10 mouse cellular contexts compared by ENCODE assay signal in the genomic region with DNA sequence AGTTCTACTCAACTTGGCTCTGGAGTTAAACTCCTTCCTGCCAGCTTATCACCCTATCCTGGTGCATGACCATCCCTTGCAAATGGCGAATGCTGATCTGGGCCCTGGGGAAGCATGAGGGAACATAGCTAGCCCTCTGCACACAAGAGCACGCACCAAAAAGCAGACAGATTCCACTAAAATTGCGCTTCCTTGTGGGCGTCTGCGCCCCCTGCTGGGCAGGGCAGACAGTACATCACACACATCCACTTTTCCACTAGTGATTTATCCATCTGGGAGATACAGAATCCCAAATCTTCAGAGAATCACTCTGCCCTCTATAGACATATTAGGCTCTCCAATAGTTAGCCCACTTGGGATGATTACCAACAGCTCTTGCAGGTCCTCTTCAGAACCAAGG. TPM values are rescaled to one million over a fixed set of nuclear protein-coding genes. Genes with fewer than 3 reads are reported as not detected.
DNase-seq lines count a peak whose midpoint lies in the region; ATAC-seq and TF ChIP-seq lines count a peak whose summit lies in the region.
"Had no signal": no experiment of that assay in that cellular context is flagged by ENCODE, and none has a peak within 500 bp of the region (broad histone marks: within the 10 kb centered on the region; RNA-seq: fewer than 3 reads in every experiment).

No protein-coding gene starts in this region.

- no peak overlapping the region for H3K4me2 ChIP-seq in liver, embryonic 11.5 days
- no peak overlapping the region for H3K4me2 ChIP-seq in midbrain, embryonic 14.5 days (ENCODE audit: low read length)
- H3K4me2 ChIP-seq in midbrain, embryonic 15.5 days, result no peak overlapping the region
- H3K4me2 ChIP-seq: neural tube, embryonic 13.5 days had no signal

- WGBS in liver, adult 2 months, result 24% methylated on average over 5 of the region's 5 CpGs
- 25% methylated on average over 5 of the region's 5 CpGs for WGBS in liver, embryonic 11.5 days
- WGBS in olfactory bulb, adult 2 months, result 37% methylated on average over 5 of the region's 5 CpGs
- WGBS in midbrain, embryonic 14.5 days, result 45% methylated on average over 5 of the region's 5 CpGs
- WGBS in midbrain, embryonic 15.5 days, result 28% methylated on average over 5 of the region's 5 CpGs

- H3K79me2 ChIP-seq in liver, adult 2 months (ENCODE audit: control insufficient read depth, insufficient read depth, low read length), result no peaks in the 10 kb centered on the region

- TF ChIP-seq POLR2A in liver, adult 2 months (IDR thresholded peaks at IDR 0.05; ENCODE audit: extremely low read depth, insufficient read depth, low read length), result no peak
- no peak for TF ChIP-seq POLR2A in olfactory bulb, adult 2 months (IDR thresholded peaks at IDR 0.05; ENCODE audit: insufficient read depth, low read depth, low read length)

- no peak overlapping the region for H3K27ac ChIP-seq in liver, adult 2 months (replicated peaks; ENCODE audit: insufficient read depth, low read depth, low read length)
- no peak overlapping the region for H3K27ac ChIP-seq in liver, embryonic 11.5 days (ENCODE audit: low read depth, low read length)
- no peak overlapping the region for H3K27ac ChIP-seq in olfactory bulb, adult 2 months (ENCODE audit: insufficient read depth, low read depth, low read length)
- no peak overlapping the region for H3K27ac ChIP-seq in midbrain, embryonic 14.5 days (replicated peaks; ENCODE audit: low read depth, low read length)
- H3K27ac ChIP-seq in midbrain, embryonic 15.5 days, result no peak overlapping the region
- H3K27ac ChIP-seq: neural tube, embryonic 13.5 days had no signal

- H3K9ac ChIP-seq in liver, adult 2 months (ENCODE audit: low read depth, low read length), result no peak overlapping the region
- H3K9ac ChIP-seq in liver, embryonic 11.5 days (ENCODE audit: low read depth, low read length), result no peak overlapping the region
- no peak overlapping the region for H3K9ac ChIP-seq in midbrain, embryonic 14.5 days (replicated peaks; ENCODE audit: low read length)
- no peak overlapping the region for H3K9ac ChIP-seq in midbrain, embryonic 15.5 days
- H3K9ac ChIP-seq: neural tube, embryonic 13.5 days had no signal

- peak; percentile 95 for TF ChIP-seq CTCF in liver, adult 2 months (IDR thresholded peaks at IDR 0.05; ENCODE audit: low read depth, low read length)
- peak; percentile 87 for TF ChIP-seq CTCF in G1E (IDR thresholded peaks at IDR 0.05; ENCODE audit: low read depth, low read length)
- peak; percentile 44; the same call in 1 of the 2 replicates for TF ChIP-seq CTCF in olfactory bulb, adult 2 months (IDR thresholded peaks at IDR 0.05; ENCODE audit: insufficient read depth, low read depth, low read length)

- H3K4me1 ChIP-seq in liver, adult 2 months (ENCODE audit: control insufficient read depth, insufficient read depth, low read length), result no peaks in the 10 kb centered on the region
- H3K4me1 ChIP-seq in liver, embryonic 11.5 days (replicated peaks; ENCODE audit: control insufficient read depth, insufficient read depth, low read length), result no peaks in the 10 kb centered on the region
- H3K4me1 ChIP-seq in G1E (ENCODE audit: insufficient read depth, low read depth, low read length), result peaks cover 2% of the 10 kb centered on the region; the same call in 1 of the 2 replicates
- no peaks in the 10 kb centered on the region for H3K4me1 ChIP-seq in olfactory bulb, adult 2 months (ENCODE audit: control insufficient read depth, insufficient read depth, low read length)
- no peaks in the 10 kb centered on the region for H3K4me1 ChIP-seq in midbrain, embryonic 14.5 days (ENCODE audit: control insufficient read depth, insufficient read depth, low read length)
- no peaks in the 10 kb centered on the region for H3K4me1 ChIP-seq in midbrain, embryonic 15.5 days
- H3K4me1 ChIP-seq: neural tube, embryonic 13.5 days had no signal

- peak; percentile 20 for DNase-seq in liver, adult 2 months (ENCODE audit: extremely low read depth, low read depth, low spot score)
- no peak for DNase-seq in liver, embryonic 11.5 days (ENCODE audit: low spot score)
- DNase-seq in G1E (ENCODE audit: low spot score), result peak; percentile 6
- DNase-seq in c-Kit-positive CD71-positive TER-119-negative erythroid progenitor cells, embryonic 14.5 days (ENCODE audit: low read depth), result peak; percentile 1
- DNase-seq in midbrain, embryonic 14.5 days, result no peak
- no peak for DNase-seq in embryo, embryonic 10.5 days (ENCODE audit: low spot score)

- no peaks in the 10 kb centered on the region for H3K9me3 ChIP-seq in liver, embryonic 11.5 days (ENCODE audit: control insufficient read depth, low read length)
- no peaks in the 10 kb centered on the region for H3K9me3 ChIP-seq in G1E (replicated peaks)
- peaks cover 31% of the 10 kb centered on the region for H3K9me3 ChIP-seq in midbrain, embryonic 14.5 days (ENCODE audit: control insufficient read depth, low read length)
- H3K9me3 ChIP-seq in midbrain, embryonic 15.5 days, result peaks cover 13% of the 10 kb centered on the region; the same call in 1 of the 2 replicates

- ATAC-seq in liver, embryonic 11.5 days (replicated peaks; ENCODE audit: low FRiP score), result no peak
- peak; percentile 41; the same call in 1 of the 2 replicates for ATAC-seq in G1E (ENCODE audit: extremely low read depth, insufficient number of reproducible peaks, low FRiP score, poor library complexity, severe bottlenecking)
- ATAC-seq in midbrain, embryonic 14.5 days (ENCODE audit: low FRiP score, low TSS enrichment), result no peak
- ATAC-seq in midbrain, embryonic 15.5 days (replicated peaks), result no peak

- H3K27me3 ChIP-seq in liver, adult 2 months (ENCODE audit: control insufficient read depth, insufficient read depth, low read length), result no peaks in the 10 kb centered on the region
- no peaks in the 10 kb centered on the region for H3K27me3 ChIP-seq in liver, embryonic 11.5 days (replicated peaks; ENCODE audit: control insufficient read depth, insufficient read depth, low read length)
- H3K27me3 ChIP-seq in G1E (ENCODE audit: insufficient read depth, low read length), result 0 out of 2 replicates have a peak, but pooled peaks cover 3% of the 10 kb centered on the region
- no peaks in the 10 kb centered on the region for H3K27me3 ChIP-seq in midbrain, embryonic 14.5 days (ENCODE audit: control insufficient read depth, insufficient read depth, low read length)
- H3K27me3 ChIP-seq in midbrain, embryonic 15.5 days (replicated peaks), result no peaks in the 10 kb centered on the region
- H3K27me3 ChIP-seq: neural tube, embryonic 13.5 days had no signal

- H3K4me3 ChIP-seq in liver, adult 2 months (ENCODE audit: insufficient read depth, low read depth, low read length), result no peak overlapping the region
- no peak overlapping the region for H3K4me3 ChIP-seq in liver, embryonic 11.5 days (ENCODE audit: low read depth, low read length)
- no peak overlapping the region for H3K4me3 ChIP-seq in G1E (ENCODE audit: low read depth, low read length)
- H3K4me3 ChIP-seq in olfactory bulb, adult 2 months (ENCODE audit: insufficient read depth, low read depth, low read length), result no peak overlapping the region
- no peak overlapping the region for H3K4me3 ChIP-seq in midbrain, embryonic 14.5 days (replicated peaks; ENCODE audit: low read depth, low read length)
- no peak overlapping the region for H3K4me3 ChIP-seq in midbrain, embryonic 15.5 days
- H3K4me3 ChIP-seq: erythroblast, embryonic 14.5 days; neural tube, embryonic 13.5 days had no signal

- H3K36me3 ChIP-seq in liver, adult 2 months (ENCODE audit: control insufficient read depth, insufficient read depth, low read length), result no peaks in the 10 kb centered on the region
- H3K36me3 ChIP-seq in liver, embryonic 11.5 days (ENCODE audit: control insufficient read depth, insufficient read depth, low read length), result no peaks in the 10 kb centered on the region
- no peaks in the 10 kb centered on the region for H3K36me3 ChIP-seq in G1E (replicated peaks)
- no peaks in the 10 kb centered on the region for H3K36me3 ChIP-seq in midbrain, embryonic 14.5 days (ENCODE audit: control insufficient read depth, insufficient read depth, low read length)
- H3K36me3 ChIP-seq in midbrain, embryonic 15.5 days (replicated peaks), result no peaks in the 10 kb centered on the region
- H3K36me3 ChIP-seq: neural tube, embryonic 13.5 days had no signal

RNA-seq across cellular contexts. Expression of gene Crlf2, which starts 37.9 kb away (rescaled TPM):
- total RNA-seq in liver, adult 2 months (2014; rRNA removed), result 3.2 and 5.6 TPM in 2 replicates
- 6.3 and 10.7 TPM in 2 replicates for polyA plus RNA-seq in liver, adult 2 months (2012; rRNA removed)
- polyA plus RNA-seq in liver, embryonic 11.5 days (2014; fragmentation: Nextera tagmentation; extraction: Ambion mirVana), result 6.9 and 7.5 TPM in 2 replicates
- total RNA-seq in G1E (2014; fragmentation: Nextera tagmentation) (3.2 and 4.2 TPM in 2 replicates), G1E (2017) (4.0 and 6.2 TPM in 2 replicates)
- polyA plus RNA-seq in G1E (2012), result 37.4 and 52.7 TPM in 2 replicates
- not detected in 2 replicates for polyA plus RNA-seq in olfactory bulb, adult 2 months (2012; ENCODE audit: insufficient read depth, insufficient read length, low replicate concordance, missing spikeins)
- polyA plus RNA-seq in midbrain, embryonic 14.5 days (2014; fragmentation: Nextera tagmentation; extraction: Ambion mirVana), result 9.3 and 18.1 TPM in 2 replicates
- 16.2 and 16.6 TPM in 2 replicates for polyA plus RNA-seq in midbrain, embryonic 15.5 days (2015; fragmentation: Nextera tagmentation; extraction: Ambion mirVana)

Comparison
In these comparisons a context has a peak if more than half of its experiments do, and no peak if none do; other contexts are left out.
1. DNase-seq: peak in liver, adult 2 months (single experiment), G1E (single experiment) and c-Kit-positive CD71-positive TER-119-negative erythroid progenitor cells, embryonic 14.5 days (single experiment); none in liver, embryonic 11.5 days (single experiment), midbrain, embryonic 14.5 days (single experiment) and embryo, embryonic 10.5 days (single experiment).
2. CTCF ChIP-seq: peak in every context shown above with its lines; median percentile 95 in liver, adult 2 months; 87 in G1E; 44 in olfactory bulb, adult 2 months.